Mouse (Mus musculus): ENCODE data around the gene Foxp1. TPM values are rescaled to one million over a fixed set of nuclear protein-coding genes. Genes with fewer than 3 reads are reported as not detected.

The Foxp1 gene
- polyA plus RNA-seq, 1 experiment from 2014 or later: 148 TPM

DNA sequence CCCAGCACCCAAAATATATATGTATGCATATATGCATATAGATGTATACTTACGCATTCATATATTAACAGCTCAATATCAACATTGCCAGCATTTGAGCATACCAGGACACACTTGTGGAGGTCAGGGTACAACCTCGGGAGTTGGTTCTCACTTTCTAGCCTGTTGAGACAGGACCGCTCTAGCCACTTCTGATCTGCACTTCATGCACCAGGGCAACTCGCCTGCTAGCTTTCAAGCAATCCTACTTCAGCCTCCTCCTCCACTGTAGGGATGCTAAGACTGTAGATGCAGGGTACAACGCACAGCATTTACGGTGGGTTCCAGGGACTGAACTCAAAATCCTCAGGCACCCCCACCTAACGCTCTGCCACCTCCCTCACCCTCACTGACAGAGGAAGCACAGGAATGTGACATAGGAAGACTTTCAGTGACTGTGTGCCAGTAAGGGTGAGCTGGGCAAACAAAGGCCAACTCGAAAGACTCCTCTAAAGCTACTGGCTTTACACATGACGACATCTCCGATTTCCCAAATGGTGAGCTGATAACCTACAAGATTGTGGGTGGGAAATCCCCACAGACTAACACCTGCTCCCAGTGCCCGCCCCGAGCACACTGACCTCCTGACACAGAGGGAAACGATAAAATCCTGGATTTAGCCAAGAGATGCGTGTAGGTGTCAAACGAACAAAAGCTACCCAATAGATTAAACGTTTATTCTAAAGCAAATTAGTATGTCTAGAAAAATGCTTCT lies 93.0 kb downstream of the Foxp1 start:
- Histone ChIP-seq H3K4me1 (ENCODE audit: control insufficient read depth, insufficient read depth, low read length) (no peaks in the 10 kb centered on the region), H3K36me3 (replicated peaks; ENCODE audit: control insufficient read depth, insufficient read depth, low read depth, low read length) (no peaks in the 10 kb centered on the region), H3K4me2 (ENCODE audit: low read depth, low read length) (no peak overlapping the region), H3K9ac (replicated peaks; ENCODE audit: low read length) (no peak overlapping the region), H3K27me3 (ENCODE audit: control insufficient read depth, insufficient read depth, low read length) (no peaks in the 10 kb centered on the region), H3K4me3 (ENCODE audit: low read depth, low read length) (no peak overlapping the region), H3K27ac (replicated peaks; ENCODE audit: low read depth, low read length) (no peak overlapping the region), H3K9me3 (replicated peaks; ENCODE audit: control insufficient read depth, low read length) (no peaks in the 10 kb centered on the region)
- WGBS: 84% methylated on average over 16 of the region's 16 CpGs
- ATAC-seq (replicated peaks; ENCODE audit: insufficient number of reproducible peaks, low FRiP score, low TSS enrichment, low read depth): no peak
- DNase-seq (ENCODE audit: low spot score): no peak

- no peaks in the 10 kb centered on the region for H3K27me3 ChIP-seq (ENCODE audit: control insufficient read depth, insufficient read depth, low read length)
- WGBS: 62% methylated on average over 2 of the region's 2 CpGs
- no peak overlapping the region for H3K27ac ChIP-seq (replicated peaks; ENCODE audit: low read depth, low read length)
Observed at GRCm38 (mm10) chr6:99428961-99429360, 93.6 kb downstream of the Foxp1 start.

DNA sequence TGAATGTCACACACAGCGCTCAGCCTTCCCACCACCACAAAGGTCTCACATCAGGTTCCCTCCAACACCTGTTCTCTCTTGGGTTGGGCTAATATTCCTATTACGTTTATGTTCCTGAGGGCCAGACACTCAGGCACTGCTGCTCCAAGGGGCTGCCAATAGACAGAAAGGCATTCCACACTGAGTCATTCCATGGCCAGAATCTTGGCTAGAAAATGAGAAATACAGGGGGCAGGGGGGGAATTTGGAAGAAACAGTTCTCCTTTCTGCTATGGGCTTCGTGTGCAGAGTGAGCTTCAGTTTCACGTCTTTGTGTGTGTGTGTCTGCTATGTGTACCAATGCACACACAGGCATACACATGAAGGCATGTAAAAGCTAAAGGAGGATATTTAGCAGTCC lies 95.2 kb downstream of the Foxp1 start:
- Histone ChIP-seq H3K36me3 (replicated peaks; ENCODE audit: control insufficient read depth, insufficient read depth, low read depth, low read length) (no peaks in the 10 kb centered on the region), H3K27ac (replicated peaks; ENCODE audit: low read depth, low read length) (no peak overlapping the region), H3K4me3 (ENCODE audit: low read depth, low read length) (no peak overlapping the region), H3K27me3 (ENCODE audit: control insufficient read depth, insufficient read depth, low read length) (no peaks in the 10 kb centered on the region), H3K4me2 (ENCODE audit: low read depth, low read length) (no peak overlapping the region), H3K9ac (replicated peaks; ENCODE audit: low read length) (no peak overlapping the region), H3K9me3 (replicated peaks; ENCODE audit: control insufficient read depth, low read length) (no peaks in the 10 kb centered on the region), H3K4me1 (ENCODE audit: control insufficient read depth, insufficient read depth, low read length) (no peaks in the 10 kb centered on the region)
- ATAC-seq (replicated peaks; ENCODE audit: insufficient number of reproducible peaks, low FRiP score, low TSS enrichment, low read depth) (no peak), DNase-seq (ENCODE audit: low spot score) (no peak)
- 88% methylated on average over 4 of the region's 4 CpGs for WGBS

More at GRCm38 (mm10) chr6:99428961-99429360, 93.6 kb downstream of the Foxp1 start:
- no peaks in the 10 kb centered on the region for H3K36me3 ChIP-seq (replicated peaks; ENCODE audit: control insufficient read depth, insufficient read depth, low read depth, low read length)
- H3K9me3 ChIP-seq (replicated peaks; ENCODE audit: control insufficient read depth, low read length): no peaks in the 10 kb centered on the region
- no peak overlapping the region for H3K4me3 ChIP-seq (ENCODE audit: low read depth, low read length)
- no peak for DNase-seq (ENCODE audit: low spot score)
- no peak for ATAC-seq (replicated peaks; ENCODE audit: insufficient number of reproducible peaks, low FRiP score, low TSS enrichment, low read depth)
- H3K9ac ChIP-seq (replicated peaks; ENCODE audit: low read length): no peak overlapping the region
- H3K4me2 ChIP-seq (ENCODE audit: low read depth, low read length): no peak overlapping the region
- no peaks in the 10 kb centered on the region for H3K4me1 ChIP-seq (ENCODE audit: control insufficient read depth, insufficient read depth, low read length)

GRCm38 (mm10) chr6:99425044-99425443 lies 97.5 kb downstream of the Foxp1 start:
- H3K4me2 ChIP-seq (ENCODE audit: low read depth, low read length): no peak overlapping the region
- no peak for DNase-seq (ENCODE audit: low spot score)
- no peak overlapping the region for H3K4me3 ChIP-seq (ENCODE audit: low read depth, low read length)
- no peaks in the 10 kb centered on the region for H3K36me3 ChIP-seq (replicated peaks; ENCODE audit: control insufficient read depth, insufficient read depth, low read depth, low read length)
- no peak overlapping the region for H3K27ac ChIP-seq (replicated peaks; ENCODE audit: low read depth, low read length)
- H3K9me3 ChIP-seq (replicated peaks; ENCODE audit: control insufficient read depth, low read length): no peaks in the 10 kb centered on the region
- WGBS: 60% methylated on average over 3 of the region's 3 CpGs
- no peak overlapping the region for H3K9ac ChIP-seq (replicated peaks; ENCODE audit: low read length)
- H3K27me3 ChIP-seq (ENCODE audit: control insufficient read depth, insufficient read depth, low read length): no peaks in the 10 kb centered on the region
- ATAC-seq (replicated peaks; ENCODE audit: insufficient number of reproducible peaks, low FRiP score, low TSS enrichment, low read depth): no peak
- no peaks in the 10 kb centered on the region for H3K4me1 ChIP-seq (ENCODE audit: control insufficient read depth, insufficient read depth, low read length)

- WGBS: 87% methylated on average over 8 of the region's 8 CpGs
- ATAC-seq (replicated peaks; ENCODE audit: insufficient number of reproducible peaks, low FRiP score, low TSS enrichment, low read depth): no peak
Observed at GRCm38 (mm10) chr6:99420666-99421065, 101.9 kb downstream of the Foxp1 start.

GRCm38 (mm10) chr6:99412598-99412997 lies 109.9 kb downstream of the Foxp1 start:
- Histone ChIP-seq H3K27ac (replicated peaks; ENCODE audit: low read depth, low read length) (no peak overlapping the region), H3K4me1 (ENCODE audit: control insufficient read depth, insufficient read depth, low read length) (no peaks in the 10 kb centered on the region), H3K4me3 (ENCODE audit: low read depth, low read length) (no peak overlapping the region), H3K4me2 (ENCODE audit: low read depth, low read length) (no peak overlapping the region), H3K36me3 (replicated peaks; ENCODE audit: control insufficient read depth, insufficient read depth, low read depth, low read length) (no peaks in the 10 kb centered on the region), H3K27me3 (ENCODE audit: control insufficient read depth, insufficient read depth, low read length) (no peaks in the 10 kb centered on the region), H3K9ac (replicated peaks; ENCODE audit: low read length) (no peak overlapping the region), H3K9me3 (replicated peaks; ENCODE audit: control insufficient read depth, low read length) (no peaks in the 10 kb centered on the region)
- ATAC-seq (replicated peaks; ENCODE audit: insufficient number of reproducible peaks, low FRiP score, low TSS enrichment, low read depth) (no peak), DNase-seq (ENCODE audit: low spot score) (no peak)
- WGBS: 86% methylated on average over 6 of the region's 6 CpGs

More at GRCm38 (mm10) chr6:99420666-99421065, 101.9 kb downstream of the Foxp1 start:
- H3K36me3 ChIP-seq (replicated peaks; ENCODE audit: control insufficient read depth, insufficient read depth, low read depth, low read length): no peaks in the 10 kb centered on the region
- H3K27me3 ChIP-seq (ENCODE audit: control insufficient read depth, insufficient read depth, low read length): no peaks in the 10 kb centered on the region
- H3K4me2 ChIP-seq (ENCODE audit: low read depth, low read length): no peak overlapping the region
- H3K27ac ChIP-seq (replicated peaks; ENCODE audit: low read depth, low read length): no peak overlapping the region
- no peak overlapping the region for H3K4me3 ChIP-seq (ENCODE audit: low read depth, low read length)
- H3K4me1 ChIP-seq (ENCODE audit: control insufficient read depth, insufficient read depth, low read length): no peaks in the 10 kb centered on the region
- DNase-seq (ENCODE audit: low spot score): no peak
- no peak overlapping the region for H3K9ac ChIP-seq (replicated peaks; ENCODE audit: low read length)
- no peaks in the 10 kb centered on the region for H3K9me3 ChIP-seq (replicated peaks; ENCODE audit: control insufficient read depth, low read length)

DNA sequence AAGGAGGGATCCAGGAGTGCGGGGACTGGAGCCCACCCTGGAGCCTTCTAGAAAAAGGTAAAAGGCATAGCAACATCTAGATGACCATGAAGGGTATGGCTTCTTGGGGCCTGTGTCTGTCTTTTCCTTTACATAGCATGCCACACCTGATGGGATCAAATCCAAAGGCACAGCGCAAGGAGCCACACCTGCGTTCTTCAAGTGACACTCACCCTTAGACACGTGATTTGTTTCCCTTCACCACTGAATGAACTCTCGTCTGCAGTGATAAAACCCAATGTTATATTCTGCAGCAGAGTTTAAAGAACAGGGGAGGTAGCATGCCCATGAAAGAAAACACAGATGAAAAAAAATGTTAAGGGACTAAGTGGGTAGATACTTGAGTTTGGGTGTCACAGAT lies 112.9 kb downstream of the Foxp1 start:
- Histone ChIP-seq H3K4me3 (ENCODE audit: low read depth, low read length) (no peak overlapping the region), H3K36me3 (replicated peaks; ENCODE audit: control insufficient read depth, insufficient read depth, low read depth, low read length) (no peaks in the 10 kb centered on the region), H3K27me3 (ENCODE audit: control insufficient read depth, insufficient read depth, low read length) (no peaks in the 10 kb centered on the region), H3K9ac (replicated peaks; ENCODE audit: low read length) (no peak overlapping the region), H3K27ac (replicated peaks; ENCODE audit: low read depth, low read length) (no peak overlapping the region), H3K9me3 (replicated peaks; ENCODE audit: control insufficient read depth, low read length) (no peaks in the 10 kb centered on the region), H3K4me1 (ENCODE audit: control insufficient read depth, insufficient read depth, low read length) (no peaks in the 10 kb centered on the region), H3K4me2 (ENCODE audit: low read depth, low read length) (no peak overlapping the region)
- ATAC-seq (replicated peaks; ENCODE audit: insufficient number of reproducible peaks, low FRiP score, low TSS enrichment, low read depth) (no peak), DNase-seq (ENCODE audit: low spot score) (no peak)
- 92% methylated on average over 5 of the region's 5 CpGs for WGBS

GRCm38 (mm10) chr6:99408880-99409279 lies 113.6 kb downstream of the Foxp1 start:
- no peak overlapping the region for H3K4me2 ChIP-seq (ENCODE audit: low read depth, low read length)
- DNase-seq (ENCODE audit: low spot score) (no peak), ATAC-seq (replicated peaks; ENCODE audit: insufficient number of reproducible peaks, low FRiP score, low TSS enrichment, low read depth) (no peak)
- H3K4me1 ChIP-seq (ENCODE audit: control insufficient read depth, insufficient read depth, low read length): no peaks in the 10 kb centered on the region
- H3K27me3 ChIP-seq (ENCODE audit: control insufficient read depth, insufficient read depth, low read length): no peaks in the 10 kb centered on the region
- no peaks in the 10 kb centered on the region for H3K36me3 ChIP-seq (replicated peaks; ENCODE audit: control insufficient read depth, insufficient read depth, low read depth, low read length)
- H3K4me3 ChIP-seq (ENCODE audit: low read depth, low read length): no peak overlapping the region
- H3K9ac ChIP-seq (replicated peaks; ENCODE audit: low read length): no peak overlapping the region
- WGBS: 77% methylated on average over 4 of the region's 4 CpGs
- no peaks in the 10 kb centered on the region for H3K9me3 ChIP-seq (replicated peaks; ENCODE audit: control insufficient read depth, low read length)
- H3K27ac ChIP-seq (replicated peaks; ENCODE audit: low read depth, low read length): no peak overlapping the region

Measured in embryonic facial prominence, embryonic 11.5 days (tissue).